Mouse (Mus musculus) heart, embryonic 16.5 days (tissue): ENCODE measurements at regions not wholly inside any gene's neighbourhood (a gene's known extent, or its start where the extent isn't known, plus 50 kb on each side); places are given as distances from the start of the nearest gene placed in this dataset.

ENCODE experiments used
- ATAC-seq: fragments of 200-750 bp; cut with Nextera tagmentation; replicated peaks from 2 replicates; pipeline ENCODE4 v1.8.0; 2017; ENCODE audit warnings: moderate number of reproducible peaks; ENCODE audit not compliant: insufficient read depth, low FRiP score; ENCODE audit errors: extremely low read depth
- H3K27ac ChIP-seq: fragments of 300-500 bp; sonication (generic); 2 replicates; pipeline ENCODE4 v1.5.1; 2014; ENCODE audit warnings: mild to moderate bottlenecking, low read length, control low read depth, moderate library complexity
- H3K27me3 ChIP-seq: fragments of 300-500 bp; sonication (generic); 2 replicates; pipeline ENCODE4 v1.6.1; 2014; ENCODE audit warnings: low read length, mixed read lengths; ENCODE audit not compliant: control insufficient read depth, insufficient read depth
- H3K36me3 ChIP-seq: fragments of 300-500 bp; sonication (generic); 2 replicates; pipeline ENCODE4 v1.6.1; 2014; ENCODE audit not compliant: control insufficient read depth, insufficient read depth
- H3K4me1 ChIP-seq: fragments of 300-500 bp; sonication (generic); 2 replicates; pipeline ENCODE4 v1.6.1; 2014; ENCODE audit warnings: low read length, mixed read lengths; ENCODE audit not compliant: control insufficient read depth, insufficient read depth
- H3K4me2 ChIP-seq: fragments of 300-500 bp; sonication (generic); 2 replicates; pipeline ENCODE4 v1.6.1; 2014; ENCODE audit warnings: low read depth, mild to moderate bottlenecking, control low read depth, low read length
- H3K4me3 ChIP-seq: fragments of 300-500 bp; sonication (generic); 2 replicates; pipeline ENCODE4 v1.5.1; 2014; ENCODE audit warnings: mild to moderate bottlenecking, control low read depth, low read length
- H3K9ac ChIP-seq: fragments of 300-500 bp; sonication (generic); 2 replicates; pipeline ENCODE4 v1.6.1; 2014; ENCODE audit warnings: low read length, control low read depth
- H3K9me3 ChIP-seq: fragments of 300-500 bp; sonication (generic); replicated peaks from 2 replicates; pipeline ENCODE4 v1.6.1; 2016; ENCODE audit warnings: low read length; ENCODE audit not compliant: control insufficient read depth
- WGBS: fragments of 180-500 bp; shearing (Covaris S2); extraction: QIAGEN DNeasy Blood & Tissue Kit; methylation state at CpG from one replicate; pipeline ENCODE4 v1.1.7; 2014; 5-methylcytosine and 5-hydroxymethylcytosine counted together

- no peak overlapping the region for H3K9ac ChIP-seq
- H3K4me3 ChIP-seq: no peak overlapping the region
- ATAC-seq: no peak
- 68% methylated on average over 4 of the region's 4 CpGs for WGBS
- no peak overlapping the region for H3K27ac ChIP-seq
- H3K4me1 ChIP-seq: no peaks in the 10 kb centered on the region
- no peaks in the 10 kb centered on the region for H3K27me3 ChIP-seq
- no peak overlapping the region for H3K4me2 ChIP-seq
- H3K36me3 ChIP-seq: no peaks in the 10 kb centered on the region
- peaks cover 3% of the 10 kb centered on the region; the same call in 1 of the 2 replicates for H3K9me3 ChIP-seq
Measured at GRCm38 (mm10) chr1:55874868-55875144, 469.1 kb downstream of the Plcl1 start.

GRCm38 (mm10) chr1:55884576-55884975, 478.9 kb downstream of the Plcl1 start:
- peaks cover 16% of the 10 kb centered on the region for H3K4me1 ChIP-seq
- no peak overlapping the region for H3K9ac ChIP-seq

GRCm38 (mm10) chr1:55886383-55887070, 480.8 kb downstream of the Plcl1 start:
- H3K4me1 ChIP-seq: peaks cover 16% of the 10 kb centered on the region
- peaks cover 27% of the 10 kb centered on the region for H3K27me3 ChIP-seq
- no peak overlapping the region for H3K9ac ChIP-seq
- no peak overlapping the region for H3K4me3 ChIP-seq
- H3K4me2 ChIP-seq: no peak overlapping the region
- no peak overlapping the region for H3K27ac ChIP-seq
- WGBS: 28% methylated on average over 5 of the region's 5 CpGs
- no peak for ATAC-seq
- H3K36me3 ChIP-seq: no peaks in the 10 kb centered on the region
- H3K9me3 ChIP-seq: no peaks in the 10 kb centered on the region

More at GRCm38 (mm10) chr1:55884576-55884975, 478.9 kb downstream of the Plcl1 start:
- H3K36me3 ChIP-seq: no peaks in the 10 kb centered on the region
- H3K27ac ChIP-seq: no peak overlapping the region
- H3K9me3 ChIP-seq: peaks cover 3% of the 10 kb centered on the region; the same call in 1 of the 2 replicates
- H3K27me3 ChIP-seq: peaks cover 12% of the 10 kb centered on the region
- no peak for ATAC-seq
- no peak overlapping the region for H3K4me2 ChIP-seq
- no peak overlapping the region for H3K4me3 ChIP-seq

DNA sequence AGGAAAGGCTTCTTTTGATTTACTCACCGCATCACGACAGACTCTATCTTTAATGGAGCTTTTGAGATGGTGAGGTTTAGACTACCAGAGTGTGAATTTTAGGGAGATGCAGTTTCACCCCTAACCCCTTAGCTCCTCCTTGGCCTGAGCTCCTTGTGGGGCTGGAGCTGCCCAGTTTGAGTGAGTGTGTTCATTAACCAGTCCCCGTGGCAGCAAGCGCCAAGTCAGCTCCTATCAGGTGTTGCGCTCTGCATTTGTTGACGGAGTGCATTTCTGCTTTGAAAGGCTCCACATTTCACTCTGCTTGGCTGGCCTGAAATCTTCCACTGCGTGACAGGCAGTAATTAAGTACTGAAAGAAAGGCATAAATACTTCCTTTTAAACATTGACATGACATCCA, 481.7 kb downstream of the Plcl1 start:
- H3K9me3 ChIP-seq: no peaks in the 10 kb centered on the region
- no peaks in the 10 kb centered on the region for H3K36me3 ChIP-seq
- H3K27me3 ChIP-seq: peaks cover 32% of the 10 kb centered on the region
- ATAC-seq: no peak
- no peak overlapping the region for H3K9ac ChIP-seq
- peaks cover 16% of the 10 kb centered on the region for H3K4me1 ChIP-seq
- 43% methylated on average over 7 of the region's 7 CpGs for WGBS
- H3K4me2 ChIP-seq: no peak overlapping the region
- H3K4me3 ChIP-seq: no peak overlapping the region
- no peak overlapping the region for H3K27ac ChIP-seq

DNA sequence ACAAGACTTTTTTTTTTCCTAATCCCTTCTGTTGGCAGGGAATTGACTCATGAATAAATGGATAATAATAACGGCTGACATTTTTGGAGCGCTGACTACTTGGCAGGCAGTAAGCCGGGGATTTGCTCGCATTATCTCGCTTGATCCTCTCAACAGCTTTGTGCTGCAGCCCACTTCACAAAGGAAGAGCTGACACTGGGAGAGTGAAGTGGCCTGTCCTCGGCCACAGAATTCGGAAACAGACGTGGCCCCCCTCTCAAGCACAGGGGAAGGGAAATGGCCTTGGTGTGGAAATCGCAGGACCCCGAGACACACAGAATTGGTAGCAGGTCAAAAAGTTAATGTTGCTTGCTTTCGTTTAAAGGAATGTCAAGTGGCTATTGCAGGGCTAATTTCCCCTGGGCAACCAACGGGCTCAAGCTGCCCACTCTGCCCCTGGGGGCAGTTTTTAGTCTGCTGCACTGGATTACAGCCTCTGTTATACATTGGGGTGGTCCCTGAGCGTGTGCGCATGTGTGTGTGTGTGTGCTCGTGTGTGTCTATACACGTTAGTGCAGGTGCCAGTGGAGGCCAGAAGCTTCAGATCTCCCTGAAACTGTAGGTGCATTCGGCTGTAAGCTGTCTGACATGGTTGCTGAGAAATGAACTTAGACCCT, 483.1 kb downstream of the Plcl1 start:
- 36% methylated on average over 17 of the region's 17 CpGs for WGBS
- Histone ChIP-seq H3K27me3 (peaks cover 41% of the 10 kb centered on the region), H3K36me3 (no peaks in the 10 kb centered on the region), H3K4me1 (peaks cover 16% of the 10 kb centered on the region), H3K4me3 (peak overlapping the region; percentile 22), H3K9me3 (no peaks in the 10 kb centered on the region), H3K27ac (no peak overlapping the region), H3K9ac (no peak overlapping the region), H3K4me2 (peak overlapping the region; percentile 50)
- peak; percentile 58; the same call in 1 of the 2 replicates for ATAC-seq

DNA sequence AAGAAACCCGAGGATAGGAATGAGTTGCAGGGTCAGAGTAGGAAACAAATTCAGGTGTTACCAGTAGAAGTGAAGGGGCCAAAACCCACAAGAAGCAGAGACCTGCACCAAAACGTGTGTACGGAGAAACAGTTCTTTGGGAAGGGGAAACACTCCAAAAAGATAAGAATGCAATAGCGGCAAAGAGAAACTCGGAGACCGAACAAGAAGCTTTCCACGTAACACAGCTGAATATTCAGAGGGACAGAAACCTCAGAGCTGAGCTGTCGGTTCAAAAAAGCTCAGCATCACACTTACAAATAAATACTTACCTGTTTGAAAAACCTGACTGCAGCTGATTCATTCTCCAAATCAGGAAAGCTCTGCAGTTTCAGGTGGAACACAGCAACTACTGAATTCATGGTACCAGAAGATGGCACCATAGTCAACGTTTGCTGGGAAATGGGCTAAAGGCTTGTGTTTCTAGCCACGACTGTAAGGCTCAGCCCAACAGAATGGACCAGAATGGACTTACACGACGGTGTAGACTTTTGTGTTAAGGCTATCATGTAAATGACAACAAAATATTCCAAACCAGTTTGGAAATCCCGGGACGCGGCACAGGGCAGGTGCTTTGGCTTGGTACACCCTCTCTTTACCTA, 484.9 kb downstream of the Plcl1 start:
- Histone ChIP-seq H3K4me2 (no peak overlapping the region), H3K27ac (no peak overlapping the region), H3K4me1 (peaks cover 16% of the 10 kb centered on the region), H3K4me3 (no peak overlapping the region), H3K9ac (no peak overlapping the region), H3K9me3 (no peaks in the 10 kb centered on the region), H3K36me3 (no peaks in the 10 kb centered on the region), H3K27me3 (peaks cover 35% of the 10 kb centered on the region)
- WGBS: 43% methylated on average over 15 of the region's 15 CpGs
- ATAC-seq: no peak

- ATAC-seq: no peak
Measured at GRCm38 (mm10) chr1:55891894-55892293, 486.2 kb downstream of the Plcl1 start.

DNA sequence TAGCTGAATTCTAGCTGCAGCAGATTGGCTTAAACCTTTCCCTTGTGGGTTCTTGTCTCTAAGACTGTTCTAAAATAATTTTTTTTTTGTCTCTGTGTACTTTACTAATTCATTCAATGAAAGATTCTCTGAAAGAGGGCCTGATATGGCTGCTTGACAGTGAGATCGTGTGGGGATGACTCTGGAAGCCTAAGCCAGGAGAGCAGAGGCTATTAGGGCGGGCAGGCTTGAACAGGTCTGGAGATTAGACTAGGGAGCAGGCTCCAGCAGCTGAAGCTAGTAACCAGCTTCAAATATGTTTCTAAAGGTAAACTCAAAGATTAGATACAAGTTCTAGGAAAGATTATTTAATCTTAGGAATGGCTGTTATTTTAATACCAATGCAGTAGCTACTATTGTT, 491.9 kb downstream of the Plcl1 start:
- Histone ChIP-seq H3K4me3 (no peak overlapping the region), H3K27me3 (peaks cover 12% of the 10 kb centered on the region), H3K4me1 (no peaks in the 10 kb centered on the region), H3K4me2 (no peak overlapping the region), H3K36me3 (no peaks in the 10 kb centered on the region), H3K27ac (no peak overlapping the region), H3K9me3 (no peaks in the 10 kb centered on the region), H3K9ac (no peak overlapping the region)
- ATAC-seq: no peak
- 51% methylated on average over 2 of the region's 2 CpGs for WGBS

More at GRCm38 (mm10) chr1:55891894-55892293, 486.2 kb downstream of the Plcl1 start:
- WGBS: 77% methylated on average over 10 of the region's 10 CpGs
- H3K4me3 ChIP-seq: no peak overlapping the region
- H3K36me3 ChIP-seq: no peaks in the 10 kb centered on the region
- H3K27me3 ChIP-seq: peaks cover 37% of the 10 kb centered on the region
- no peak overlapping the region for H3K27ac ChIP-seq
- peaks cover 16% of the 10 kb centered on the region for H3K4me1 ChIP-seq
- no peak overlapping the region for H3K4me2 ChIP-seq
- H3K9me3 ChIP-seq: no peaks in the 10 kb centered on the region
- no peak overlapping the region for H3K9ac ChIP-seq

DNA sequence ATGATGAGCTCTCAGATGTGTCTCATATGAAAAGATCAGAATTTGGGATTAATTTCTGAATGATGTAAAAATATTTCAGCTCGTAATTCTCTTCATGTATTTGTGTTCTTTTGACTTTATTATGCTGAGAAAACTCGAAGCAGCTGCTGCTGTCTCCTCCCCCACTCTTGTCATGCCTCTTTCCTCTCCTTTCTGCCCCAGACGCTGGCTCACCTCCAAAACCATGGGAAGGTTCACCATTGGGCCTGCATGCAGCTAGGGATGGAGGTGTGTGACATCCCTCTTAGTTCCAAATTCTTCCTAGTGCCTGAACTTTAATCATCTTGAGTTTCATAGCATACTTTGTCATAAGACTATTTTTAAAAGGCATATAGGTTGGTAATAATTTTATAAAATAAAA, 492.3 kb downstream of the Plcl1 start:
- 33% methylated on average over 3 of the region's 3 CpGs for WGBS
- Histone ChIP-seq H3K27me3 (peaks cover 10% of the 10 kb centered on the region), H3K4me1 (no peaks in the 10 kb centered on the region), H3K4me3 (no peak overlapping the region), H3K9ac (no peak overlapping the region), H3K27ac (no peak overlapping the region), H3K4me2 (no peak overlapping the region), H3K36me3 (no peaks in the 10 kb centered on the region), H3K9me3 (no peaks in the 10 kb centered on the region)
- no peak for ATAC-seq
